Mouse (Mus musculus) spleen, adult 2 months (tissue): ENCODE data around the gene Chtop.

Source experiments
- CTCF ChIP-seq: fragments of 200-500 bp; IDR thresholded peaks from 2 replicates; pipeline ENCODE4 v1.5.1; 2011; ENCODE audit warnings: mild to moderate bottlenecking, inconsistent platforms; ENCODE audit not compliant: insufficient read depth, insufficient read length, insufficient replicate concordance; ENCODE audit errors: extremely low read depth
- POLR2A ChIP-seq: fragments of 200-500 bp; IDR thresholded peaks from 2 replicates; pipeline ENCODE4 v1.6.1; 2011; ENCODE audit warnings: low read depth, low read length, inconsistent platforms

GRCm38 (mm10) chr3:90466311-90466766 lies 43.0 kb downstream of the Chtop start:
- TF ChIP-seq CTCF (peak; percentile 45; the same call in 1 of the 2 replicates), POLR2A (no peak)
